Mouse (Mus musculus): ENCODE measurements around the gene Clstn1. TPM values are rescaled to one million over a fixed set of nuclear protein-coding genes. Genes with fewer than 3 reads are reported as not detected.

Clstn1 gene
- polyA plus RNA-seq, 1 experiment: 17.2 TPM

DNA sequence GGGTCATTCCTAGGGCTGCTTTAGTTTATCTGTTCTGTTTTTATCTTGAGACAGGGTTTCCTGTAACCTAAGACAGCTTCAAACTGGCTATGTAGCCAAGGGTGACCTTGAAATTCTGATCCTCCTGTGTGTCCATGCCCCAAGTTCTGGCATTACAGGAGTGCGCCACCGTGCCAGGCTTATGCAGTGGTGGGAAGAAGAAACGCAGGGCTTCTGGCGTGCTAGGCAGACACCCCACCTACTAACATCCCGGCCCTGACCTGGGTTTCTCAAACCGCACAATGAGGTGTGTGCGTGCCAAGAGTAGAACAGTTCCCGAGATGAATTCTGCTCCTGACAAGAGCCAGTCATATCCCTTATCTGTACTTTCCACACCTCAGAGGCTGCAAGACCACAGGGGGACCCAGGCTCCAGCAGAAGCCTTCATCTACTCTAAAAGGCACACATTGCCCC is 104.6 kb downstream of the Clstn1 start:
- no peak overlapping the region for H3K4me3 ChIP-seq (ENCODE audit: extremely low read depth, insufficient read depth, insufficient read length)
- WGBS: 72% methylated on average over 8 of the region's 8 CpGs
- peak overlapping the region; percentile 70 for H3K27ac ChIP-seq (ENCODE audit: insufficient read depth, low read length)
- no peaks in the 10 kb centered on the region for H3K27me3 ChIP-seq (ENCODE audit: control insufficient read depth, insufficient read depth, low read length)
- H3K4me1 ChIP-seq (ENCODE audit: control insufficient read depth, insufficient read depth, insufficient read length): peaks cover 30% of the 10 kb centered on the region
- peaks cover 19% of the 10 kb centered on the region for H3K36me3 ChIP-seq (ENCODE audit: control insufficient read depth, insufficient read depth, low read length)
- no peak for TF ChIP-seq CTCF (IDR thresholded peaks at IDR 0.05; ENCODE audit: extremely low read depth, insufficient read depth, insufficient read length, insufficient replicate concordance)
- DNase-seq (ENCODE audit: low read depth in 1 of 2, low spot score in 2 of 2): no peak

DNA sequence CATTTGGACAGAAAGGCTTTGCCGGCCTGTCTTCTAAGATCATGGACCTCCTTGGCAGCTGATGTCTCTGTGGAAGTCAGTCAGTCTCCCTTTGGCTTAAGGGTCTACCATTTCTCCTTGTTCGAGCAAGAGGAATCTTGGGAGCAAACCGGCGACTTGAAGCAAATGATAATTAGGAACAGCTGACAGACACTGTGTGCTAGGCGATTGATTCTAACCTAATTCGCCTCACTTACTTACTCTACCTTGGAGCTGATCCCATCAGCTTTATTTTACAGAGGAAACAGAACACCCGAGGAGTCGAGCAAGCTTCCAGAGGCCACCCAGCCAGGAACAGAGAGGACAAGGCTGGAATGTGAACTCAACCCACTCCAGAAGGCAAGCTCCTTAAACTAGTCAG is 105.1 kb downstream of the Clstn1 start:
- Histone ChIP-seq H3K27me3 (ENCODE audit: control insufficient read depth, insufficient read depth, low read length) (no peaks in the 10 kb centered on the region), H3K4me1 (ENCODE audit: control insufficient read depth, insufficient read depth, insufficient read length) (peaks cover 30% of the 10 kb centered on the region), H3K4me3 (ENCODE audit: extremely low read depth, insufficient read depth, insufficient read length) (no peak overlapping the region), H3K36me3 (ENCODE audit: control insufficient read depth, insufficient read depth, low read length) (peaks cover 19% of the 10 kb centered on the region), H3K27ac (ENCODE audit: insufficient read depth, low read length) (peak overlapping the region; percentile 70)
- no peak for TF ChIP-seq POLR2A (IDR thresholded peaks at IDR 0.05; ENCODE audit: low read depth, low read length)
- WGBS: 83% methylated on average over 8 of the region's 8 CpGs
- DNase-seq (ENCODE audit: low read depth in 1 of 2, low spot score in 2 of 2): no peak

- WGBS: 7% methylated on average over 16 of the region's 16 CpGs
- peak in 1 of 2 experiments; percentile 61 for DNase-seq (ENCODE audit: low read depth in 1 of 2, low spot score in 2 of 2)
- Histone ChIP-seq H3K4me3 (ENCODE audit: extremely low read depth, insufficient read depth, insufficient read length) (peak overlapping the region; percentile 73), H3K36me3 (ENCODE audit: control insufficient read depth, insufficient read depth, low read length) (peaks cover 9% of the 10 kb centered on the region), H3K4me1 (ENCODE audit: control insufficient read depth, insufficient read depth, insufficient read length) (peaks cover 18% of the 10 kb centered on the region; the same call in 1 of the 2 replicates), H3K27ac (ENCODE audit: insufficient read depth, low read length) (peak overlapping the region; percentile 92), H3K27me3 (ENCODE audit: control insufficient read depth, insufficient read depth, low read length) (no peaks in the 10 kb centered on the region)
- TF ChIP-seq CTCF (IDR thresholded peaks at IDR 0.05; ENCODE audit: extremely low read depth, insufficient read depth, insufficient read length, insufficient replicate concordance) (peak; percentile 2; the same call in 1 of the 2 replicates), POLR2A (IDR thresholded peaks at IDR 0.05; ENCODE audit: low read depth, low read length) (no peak)
Measured at GRCm38 (mm10) chr4:149696189-149696971, 110.1 kb downstream of the Clstn1 start.

DNA sequence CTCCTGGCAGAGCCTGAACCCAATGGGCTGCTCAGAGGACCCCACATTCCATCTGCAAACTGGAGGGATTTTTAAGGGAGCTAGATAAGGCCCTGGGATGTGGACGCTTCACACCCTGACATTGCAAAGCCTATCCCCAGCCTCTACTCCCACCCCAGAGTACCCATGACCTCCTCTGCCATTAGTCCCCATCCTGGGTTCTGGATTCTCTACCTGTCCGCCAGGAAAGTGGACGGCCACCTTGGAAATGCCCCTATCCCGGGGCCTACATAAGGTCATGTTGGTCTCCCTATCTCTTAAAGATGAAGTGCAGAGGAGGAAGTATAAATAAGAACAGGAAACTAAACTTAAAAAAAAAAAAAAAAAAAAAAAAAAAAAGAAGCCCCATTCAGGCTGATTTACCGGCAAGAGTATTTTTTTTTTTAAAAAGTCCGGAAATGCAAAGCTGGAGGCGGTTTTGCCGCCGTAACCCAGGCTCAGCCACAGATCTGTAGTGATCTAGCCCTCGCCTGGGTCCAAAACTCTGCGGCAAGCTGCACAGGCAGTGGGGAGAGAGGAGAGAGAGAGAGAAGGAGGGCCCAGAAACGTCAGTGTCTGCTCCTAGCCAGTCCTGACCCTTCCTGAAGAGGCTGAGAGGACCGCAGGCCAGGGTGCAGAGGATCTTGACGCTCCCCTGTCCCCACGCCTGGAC is 111.4 kb downstream of the Clstn1 start:
- TF ChIP-seq POLR2A (IDR thresholded peaks at IDR 0.05; ENCODE audit: low read depth, low read length): peak; percentile 33; the same call in 1 of the 2 replicates
- TF ChIP-seq CTCF (IDR thresholded peaks at IDR 0.05; ENCODE audit: extremely low read depth, insufficient read depth, insufficient read length, insufficient replicate concordance): no peak
- no peaks in the 10 kb centered on the region for H3K27me3 ChIP-seq (ENCODE audit: control insufficient read depth, insufficient read depth, low read length)
- peaks cover 3% of the 10 kb centered on the region for H3K36me3 ChIP-seq (ENCODE audit: control insufficient read depth, insufficient read depth, low read length)
- peak overlapping the region; percentile 81 for H3K4me3 ChIP-seq (ENCODE audit: extremely low read depth, insufficient read depth, insufficient read length)
- DNase-seq (ENCODE audit: low read depth in 1 of 2, low spot score in 2 of 2): peak; percentile 69 to 74
- H3K4me1 ChIP-seq (ENCODE audit: control insufficient read depth, insufficient read depth, insufficient read length): peaks cover 13% of the 10 kb centered on the region; the same call in 1 of the 2 replicates
- 2% methylated on average over 15 of the region's 15 CpGs for WGBS
- H3K27ac ChIP-seq (ENCODE audit: insufficient read depth, low read length): peak overlapping the region; percentile 94

- Histone ChIP-seq H3K36me3 (ENCODE audit: control insufficient read depth, insufficient read depth, low read length) (peaks cover 3% of the 10 kb centered on the region), H3K4me1 (ENCODE audit: control insufficient read depth, insufficient read depth, insufficient read length) (peaks cover 8% of the 10 kb centered on the region; the same call in 1 of the 2 replicates), H3K27me3 (ENCODE audit: control insufficient read depth, insufficient read depth, low read length) (no peaks in the 10 kb centered on the region), H3K27ac (ENCODE audit: insufficient read depth, low read length) (peak overlapping the region; percentile 94), H3K4me3 (ENCODE audit: extremely low read depth, insufficient read depth, insufficient read length) (peak overlapping the region; percentile 81)
- DNase-seq (ENCODE audit: low read depth in 1 of 2, low spot score in 2 of 2): peak; percentile 55 to 79
- TF ChIP-seq POLR2A (IDR thresholded peaks at IDR 0.05; ENCODE audit: low read depth, low read length): peak; percentile 80
- peak; percentile 54; the same call in 1 of the 2 replicates for TF ChIP-seq CTCF (IDR thresholded peaks at IDR 0.05; ENCODE audit: extremely low read depth, insufficient read depth, insufficient read length, insufficient replicate concordance)
- under 1% methylated on average over 35 of the region's 35 CpGs for WGBS
Measured at GRCm38 (mm10) chr4:149698197-149698821, 112.0 kb downstream of the Clstn1 start.

Other genes starting within 250 kb of the Clstn1 start
- gene Ube4b, start 159.7 kb upstream of the Clstn1 start, polyA plus RNA-seq (2012; rRNA removed): 36.6 and 46.2 TPM in 2 replicates
- not detected in 2 replicates for gene Rbp7, start 131.5 kb upstream of the Clstn1 start, polyA plus RNA-seq (2012; rRNA removed)
- gene Tmem274, start 109.1 kb upstream of the Clstn1 start, polyA plus RNA-seq (2012; rRNA removed): not detected in 2 replicates
- 3.4 and 4.2 TPM in 2 replicates for gene Nmnat1, start 101.3 kb upstream of the Clstn1 start, polyA plus RNA-seq (2012; rRNA removed)
- 8.0 and 8.5 TPM in 2 replicates for gene Lzic, start 101.2 kb upstream of the Clstn1 start, polyA plus RNA-seq (2012; rRNA removed)
- 5.3 and 5.5 TPM in 2 replicates for gene Ctnnbip1, start 68.2 kb upstream of the Clstn1 start, polyA plus RNA-seq (2012; rRNA removed)
- 104 and 124 TPM in 2 replicates for gene Pik3cd, start 116.1 kb downstream of the Clstn1 start, polyA plus RNA-seq (2012; rRNA removed)
- 24.3 and 30.7 TPM in 2 replicates for gene Tmem201, start 151.6 kb downstream of the Clstn1 start, polyA plus RNA-seq (2012; rRNA removed)
- gene Slc25a33, start 187.8 kb downstream of the Clstn1 start, polyA plus RNA-seq (2012; rRNA removed): 5.4 and 7.1 TPM in 2 replicates